Mouse (Mus musculus): ENCODE data around the gene Slc13a3.
A peak's percentile ranks its signal among the peaks of the same experiment; 100 is the strongest.

The Slc13a3 gene

GRCm38 (mm10) chr2:165360861-165361260 lies 112.2 kb downstream of the Slc13a3 start:
- DNase-seq: peak; percentile 34
